8 mouse cellular contexts compared by ENCODE assay signal in genomic region chr10:86022474-86022816, GRCm38 (mm10). TPM values are rescaled to one million over a fixed set of nuclear protein-coding genes. Genes with fewer than 3 reads are reported as not detected.
DNase-seq lines count a peak whose midpoint lies in the region; ATAC-seq and TF ChIP-seq lines count a peak whose summit lies in the region.

No protein-coding gene starts in this region.

- no peaks in the 10 kb centered on the region for H3K36me3 ChIP-seq in lung, embryonic 14.5 days (ENCODE audit: insufficient read depth)
- H3K36me3 ChIP-seq in limb, embryonic 13.5 days: peaks cover 5% of the 10 kb centered on the region; the same call in 1 of the 2 replicates
- H3K36me3 ChIP-seq in small intestine, adult 2 months (ENCODE audit: control insufficient read depth, insufficient read depth, low read length): peaks cover 7% of the 10 kb centered on the region; the same call in 1 of the 2 replicates

- no peak for TF ChIP-seq CTCF in lung, embryonic 14.5 days (IDR thresholded peaks at IDR 0.05; ENCODE audit: low read depth)
- TF ChIP-seq CTCF in small intestine, adult 2 months (IDR thresholded peaks at IDR 0.05; ENCODE audit: extremely low read depth, insufficient read length, insufficient replicate concordance, low read depth, low read length): no peak

- no peaks in the 10 kb centered on the region for H3K9me3 ChIP-seq in lung, embryonic 14.5 days (ENCODE audit: low read depth, low read length)
- H3K9me3 ChIP-seq in limb, embryonic 13.5 days: no peaks in the 10 kb centered on the region

- DNase-seq in lung, embryonic 14.5 days: no peak
- no peak for DNase-seq in lung, postnatal 36 days
- DNase-seq in cerebellum, adult 9-11 months: no peak
- DNase-seq in layer of hippocampus, postnatal 36 days: no peak
- no peak for DNase-seq in spleen, postnatal 10 days (ENCODE audit: low spot score in 2 of 2)

- peak overlapping the region; percentile 88 for H3K4me3 ChIP-seq in lung, embryonic 14.5 days (ENCODE audit: low read depth, low read length)
- peak overlapping the region; percentile 88 for H3K4me3 ChIP-seq in limb, embryonic 13.5 days
- peak overlapping the region; percentile 83 for H3K4me3 ChIP-seq in small intestine, adult 2 months (ENCODE audit: low read depth, low read length)

- 2% methylated on average over 6 of the region's 6 CpGs for whole genome bisulfite sequencing in lung, embryonic 14.5 days
- WGBS in limb, embryonic 13.5 days: 4% methylated on average over 6 of the region's 6 CpGs
- WGBS in small intestine, adult 2 months: 2% methylated on average over 6 of the region's 6 CpGs

- H3K27me3 ChIP-seq in lung, embryonic 14.5 days (ENCODE audit: insufficient read depth, low read length): no peaks in the 10 kb centered on the region
- H3K27me3 ChIP-seq in limb, embryonic 13.5 days: no peaks in the 10 kb centered on the region
- H3K27me3 ChIP-seq in small intestine, adult 2 months (ENCODE audit: control insufficient read depth, insufficient read depth, low read length): no peaks in the 10 kb centered on the region

- ATAC-seq in lung, embryonic 14.5 days (ENCODE audit: insufficient read depth): peak; percentile 21; the same call in 1 of the 2 replicates
- ATAC-seq in erythroblast, adult 5-6 weeks (replicated peaks; ENCODE audit: low FRiP score, poor library complexity, severe bottlenecking): peak; percentile 17; the same call in 1 of the 2 replicates
- no peak for ATAC-seq in limb, embryonic 13.5 days (ENCODE audit: low FRiP score, low read depth)

- peaks cover 4% of the 10 kb centered on the region; the same call in 1 of the 2 replicates for H3K4me1 ChIP-seq in lung, embryonic 14.5 days (ENCODE audit: insufficient read depth)
- peaks cover 16% of the 10 kb centered on the region for H3K4me1 ChIP-seq in limb, embryonic 13.5 days
- no peaks in the 10 kb centered on the region for H3K4me1 ChIP-seq in small intestine, adult 2 months (ENCODE audit: control insufficient read depth, insufficient read depth, insufficient read length, low read length)

- H3K4me2 ChIP-seq in lung, embryonic 14.5 days: peak overlapping the region; percentile 79
- H3K4me2 ChIP-seq in limb, embryonic 13.5 days (replicated peaks): peak overlapping the region; percentile 79

- TF ChIP-seq POLR2A in small intestine, adult 2 months (IDR thresholded peaks at IDR 0.05; ENCODE audit: low read depth, low read length): no peak

- peak overlapping the region; percentile 85 for H3K9ac ChIP-seq in lung, embryonic 14.5 days
- H3K9ac ChIP-seq in limb, embryonic 13.5 days: peak overlapping the region; percentile 90

- H3K27ac ChIP-seq in lung, embryonic 14.5 days (ENCODE audit: low read depth): peak overlapping the region; percentile 91
- H3K27ac ChIP-seq in limb, embryonic 13.5 days: peak overlapping the region; percentile 90; the same call in 1 of the 2 replicates
- peak overlapping the region; percentile 87 for H3K27ac ChIP-seq in small intestine, adult 2 months (ENCODE audit: insufficient read depth, low read depth, low read length)

RNA-seq across cellular contexts. Expression of gene Fbxo7, which starts 0.7 kb away (rescaled TPM):
- 21.3 and 22.1 TPM in 2 replicates for polyA plus RNA-seq in lung, embryonic 14.5 days (2014; fragmentation: Nextera tagmentation; extraction: Ambion mirVana)
- total RNA-seq in erythroblast, adult 5-6 weeks (2015; ENCODE audit: low replicate concordance): 84.9 and 110 TPM in 2 replicates
- total RNA-seq in erythroblast, adult 5-6 weeks (2017; ENCODE audit: low replicate concordance): 123 and 155 TPM in 2 replicates
- 33.3 and 33.5 TPM in 2 replicates for polyA plus RNA-seq in limb, embryonic 13.5 days (2015; fragmentation: Nextera tagmentation; extraction: Ambion mirVana)
- polyA plus RNA-seq in small intestine, adult 2 months (2012; rRNA removed): 8.3 and 16.8 TPM in 2 replicates
- total RNA-seq in layer of hippocampus, postnatal 36 days (2021): 10 to 100 TPM; 22.2 to 24.8 TPM

RNA-seq across cellular contexts. Expression of gene Bpifc, which starts 10.8 kb away (rescaled TPM):
- polyA plus RNA-seq in lung, embryonic 14.5 days (2014; fragmentation: Nextera tagmentation; extraction: Ambion mirVana): 0.07 and 0.08 TPM in 2 replicates
- total RNA-seq in erythroblast, adult 5-6 weeks (2015; ENCODE audit: low replicate concordance): not detected in 2 replicates
- total RNA-seq in erythroblast, adult 5-6 weeks (2017; ENCODE audit: low replicate concordance): not detected in 2 replicates
- 0.42 and 0.47 TPM in 2 replicates for polyA plus RNA-seq in limb, embryonic 13.5 days (2015; fragmentation: Nextera tagmentation; extraction: Ambion mirVana)
- not detected in 2 replicates for polyA plus RNA-seq in small intestine, adult 2 months (2012; rRNA removed)
- total RNA-seq in layer of hippocampus, postnatal 36 days (2021): under 1 TPM in 1 of 2 experiments, not detected in 1; 0.12 TPM
